Mouse (Mus musculus): ENCODE results near the gene Nomo1. TPM values are rescaled to one million over a fixed set of nuclear protein-coding genes. Genes with fewer than 3 reads are reported as not detected.

Gene Nomo1
- 42.2 and 42.4 TPM in 2 replicates for polyA plus RNA-seq (2015; fragmentation: Nextera tagmentation; extraction: Ambion mirVana)

GRCm38 (mm10) chr7:46033109-46033869 is at the start of gene Nomo1:
Nomo1 (plus strand) TSS chr7:46033698.
- WGBS: 6% methylated on average over 39 of the region's 44 CpGs
- peak; percentile 95 for ATAC-seq (replicated peaks)

GRCm38 (mm10) chr7:45986893-45987292 is 46.6 kb upstream of the Nomo1 start:
- no peak for ATAC-seq (replicated peaks)
- Histone ChIP-seq H3K4me3 (no peak overlapping the region), H3K9ac (replicated peaks) (no peak overlapping the region), H3K4me1 (no peaks in the 10 kb centered on the region), H3K27ac (replicated peaks) (no peak overlapping the region), H3K4me2 (replicated peaks) (no peak overlapping the region), H3K9me3 (no peaks in the 10 kb centered on the region), H3K36me3 (no peaks in the 10 kb centered on the region), H3K27me3 (no peaks in the 10 kb centered on the region)
- WGBS: 75% methylated on average over 6 of the region's 6 CpGs

More at GRCm38 (mm10) chr7:46033109-46033869, at the start of gene Nomo1:
- H3K9ac ChIP-seq (replicated peaks): peak within 1 kb of the TSS; percentile 77
- no peaks in the 10 kb centered on the region for H3K27me3 ChIP-seq
- H3K27ac ChIP-seq (replicated peaks): no peak within 1 kb of the TSS
- peak within 1 kb of the TSS; percentile 73 for H3K4me2 ChIP-seq (replicated peaks)
- peak within 1 kb of the TSS; percentile 69 for H3K4me3 ChIP-seq
- H3K4me1 ChIP-seq: peaks cover 15% of the 10 kb centered on the region
- H3K9me3 ChIP-seq: no peaks in the 10 kb centered on the region
- peaks cover 4% of the 10 kb centered on the region; the same call in 1 of the 2 replicates for H3K36me3 ChIP-seq

DNA sequence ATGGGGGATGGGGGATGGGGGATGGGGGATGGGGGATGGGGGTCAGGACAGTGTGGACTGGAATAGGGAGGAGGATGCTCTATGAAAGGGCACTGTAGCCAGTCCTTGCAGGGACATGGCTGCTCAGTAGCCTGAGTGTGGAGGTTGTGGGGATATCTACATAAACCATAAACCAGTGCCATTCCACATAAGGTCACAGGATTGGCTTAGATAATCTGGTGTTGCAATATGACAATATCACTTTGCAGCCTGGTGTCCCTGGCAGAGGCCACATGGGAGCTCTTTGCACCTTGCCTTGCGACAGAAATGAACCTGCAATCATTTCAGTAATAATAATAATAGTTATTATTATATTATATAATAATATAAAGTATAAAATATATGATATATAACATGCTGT is 45.2 kb upstream of the Nomo1 start:
- ATAC-seq (replicated peaks): no peak
- WGBS: 86% methylated on average over 1 of the region's 1 CpGs
- Histone ChIP-seq H3K27ac (replicated peaks) (no peak overlapping the region), H3K4me2 (replicated peaks) (no peak overlapping the region), H3K9ac (replicated peaks) (no peak overlapping the region), H3K4me1 (no peaks in the 10 kb centered on the region), H3K9me3 (no peaks in the 10 kb centered on the region), H3K27me3 (no peaks in the 10 kb centered on the region), H3K4me3 (no peak overlapping the region), H3K36me3 (no peaks in the 10 kb centered on the region)

GRCm38 (mm10) chr7:45992470-45992869 is 41.0 kb upstream of the Nomo1 start:
- no peaks in the 10 kb centered on the region for H3K9me3 ChIP-seq
- H3K36me3 ChIP-seq: no peaks in the 10 kb centered on the region
- H3K4me3 ChIP-seq: no peak overlapping the region
- no peak overlapping the region for H3K4me2 ChIP-seq (replicated peaks)
- no peak for ATAC-seq (replicated peaks)
- H3K9ac ChIP-seq (replicated peaks): no peak overlapping the region
- no peak overlapping the region for H3K27ac ChIP-seq (replicated peaks)
- H3K27me3 ChIP-seq: no peaks in the 10 kb centered on the region
- no peaks in the 10 kb centered on the region for H3K4me1 ChIP-seq
- WGBS: 85% methylated on average over 8 of the region's 8 CpGs

GRCm38 (mm10) chr7:46000577-46000976 is 32.9 kb upstream of the Nomo1 start:
- H3K27me3 ChIP-seq: no peaks in the 10 kb centered on the region
- ATAC-seq (replicated peaks): no peak
- H3K4me3 ChIP-seq: no peak overlapping the region
- no peak overlapping the region for H3K27ac ChIP-seq (replicated peaks)
- no peaks in the 10 kb centered on the region for H3K9me3 ChIP-seq
- no peak overlapping the region for H3K9ac ChIP-seq (replicated peaks)
- H3K4me2 ChIP-seq (replicated peaks): no peak overlapping the region
- H3K4me1 ChIP-seq: no peaks in the 10 kb centered on the region
- WGBS: 92% methylated on average over 4 of the region's 4 CpGs
- no peaks in the 10 kb centered on the region for H3K36me3 ChIP-seq

- no peaks in the 10 kb centered on the region for H3K36me3 ChIP-seq
- H3K9me3 ChIP-seq: no peaks in the 10 kb centered on the region
- no peaks in the 10 kb centered on the region for H3K4me1 ChIP-seq
- H3K27me3 ChIP-seq: no peaks in the 10 kb centered on the region
- no peak overlapping the region for H3K4me3 ChIP-seq
- H3K27ac ChIP-seq (replicated peaks): no peak overlapping the region
- WGBS: 66% methylated on average over 4 of the region's 4 CpGs
- no peak overlapping the region for H3K4me2 ChIP-seq (replicated peaks)
- no peak overlapping the region for H3K9ac ChIP-seq (replicated peaks)
- ATAC-seq (replicated peaks): no peak
These were observed 30.8 kb upstream of the Nomo1 start for GRCm38 (mm10) chr7:46002748-46003147.

GRCm38 (mm10) chr7:46009578-46009977 is 23.9 kb upstream of the Nomo1 start:
- H3K4me2 ChIP-seq (replicated peaks): no peak overlapping the region
- H3K4me3 ChIP-seq: no peak overlapping the region
- 16% methylated on average over 5 of the region's 5 CpGs for WGBS
- peak; percentile 63 for ATAC-seq (replicated peaks)
- H3K27me3 ChIP-seq: no peaks in the 10 kb centered on the region
- H3K9me3 ChIP-seq: no peaks in the 10 kb centered on the region
- H3K4me1 ChIP-seq: peaks cover 11% of the 10 kb centered on the region; the same call in 1 of the 2 replicates
- H3K9ac ChIP-seq (replicated peaks): no peak overlapping the region
- no peaks in the 10 kb centered on the region for H3K36me3 ChIP-seq
- H3K27ac ChIP-seq (replicated peaks): no peak overlapping the region

GRCm38 (mm10) chr7:46012121-46012520 is 21.4 kb upstream of the Nomo1 start:
- H3K4me1 ChIP-seq: peaks cover 11% of the 10 kb centered on the region; the same call in 1 of the 2 replicates
- ATAC-seq (replicated peaks): no peak
- no peaks in the 10 kb centered on the region for H3K9me3 ChIP-seq
- H3K4me2 ChIP-seq (replicated peaks): no peak overlapping the region
- no peak overlapping the region for H3K4me3 ChIP-seq
- no peaks in the 10 kb centered on the region for H3K27me3 ChIP-seq
- H3K36me3 ChIP-seq: no peaks in the 10 kb centered on the region
- H3K27ac ChIP-seq (replicated peaks): no peak overlapping the region
- H3K9ac ChIP-seq (replicated peaks): no peak overlapping the region

GRCm38 (mm10) chr7:46013266-46014010 is 20.1 kb upstream of the Nomo1 start:
- Histone ChIP-seq H3K9ac (replicated peaks) (no peak overlapping the region), H3K4me1 (peaks cover 11% of the 10 kb centered on the region; the same call in 1 of the 2 replicates), H3K4me2 (replicated peaks) (no peak overlapping the region), H3K27me3 (no peaks in the 10 kb centered on the region), H3K4me3 (no peak overlapping the region), H3K36me3 (no peaks in the 10 kb centered on the region), H3K27ac (replicated peaks) (peak overlapping the region; percentile 18; the same call in 1 of the 2 replicates), H3K9me3 (no peaks in the 10 kb centered on the region)
- WGBS: 14% methylated on average over 9 of the region's 9 CpGs
- ATAC-seq (replicated peaks): no peak; the same call in 1 of the 2 replicates

- Histone ChIP-seq H3K4me3 (no peak overlapping the region), H3K9ac (replicated peaks) (no peak overlapping the region), H3K36me3 (no peaks in the 10 kb centered on the region), H3K27me3 (peaks cover 2% of the 10 kb centered on the region; the same call in 1 of the 2 replicates), H3K27ac (replicated peaks) (no peak overlapping the region), H3K4me2 (replicated peaks) (no peak overlapping the region), H3K9me3 (no peaks in the 10 kb centered on the region), H3K4me1 (no peaks in the 10 kb centered on the region)
- ATAC-seq (replicated peaks): no peak
- 75% methylated on average over 3 of the region's 3 CpGs for WGBS
These were observed 13.9 kb upstream of the Nomo1 start for GRCm38 (mm10) chr7:46019594-46019993.

- H3K4me1 ChIP-seq: no peaks in the 10 kb centered on the region
- 28% methylated on average over 4 of the region's 4 CpGs for WGBS
- no peak overlapping the region for H3K4me2 ChIP-seq (replicated peaks)
These were observed 11.5 kb upstream of the Nomo1 start for GRCm38 (mm10) chr7:46021951-46022350.

GRCm38 (mm10) chr7:46025436-46025835 is 8.1 kb upstream of the Nomo1 start:
- Histone ChIP-seq H3K9ac (replicated peaks) (no peak overlapping the region), H3K4me1 (no peaks in the 10 kb centered on the region), H3K27ac (replicated peaks) (no peak overlapping the region), H3K4me3 (no peak overlapping the region), H3K36me3 (no peaks in the 10 kb centered on the region), H3K27me3 (peaks cover 2% of the 10 kb centered on the region; the same call in 1 of the 2 replicates), H3K4me2 (replicated peaks) (no peak overlapping the region), H3K9me3 (no peaks in the 10 kb centered on the region)
- WGBS: 82% methylated on average over 9 of the region's 9 CpGs
- ATAC-seq (replicated peaks): no peak

More at GRCm38 (mm10) chr7:46021951-46022350, 11.5 kb upstream of the Nomo1 start:
- ATAC-seq (replicated peaks): no peak
- Histone ChIP-seq H3K27ac (replicated peaks) (no peak overlapping the region), H3K4me3 (no peak overlapping the region), H3K36me3 (no peaks in the 10 kb centered on the region), H3K9ac (replicated peaks) (no peak overlapping the region), H3K27me3 (peaks cover 2% of the 10 kb centered on the region; the same call in 1 of the 2 replicates), H3K9me3 (no peaks in the 10 kb centered on the region)

All from forebrain, embryonic 15.5 days (tissue).